Mouse (Mus musculus) ES-E14 (cell line): Measurements from ENCODE around the gene Ddx18. TPM values are rescaled to one million over a fixed set of nuclear protein-coding genes. Genes with fewer than 3 reads are reported as not detected.

Experiments used
- DNase-seq: peaks from one replicate; pipeline ENCODE4 v3.0.0-alpha.2; 2013; ENCODE audit warnings: low read depth, low spot score
- H3K27ac ChIP-seq: 2 replicates; pipeline ENCODE4 v1.5.1; 2012; ENCODE audit warnings: low read depth, mild to moderate bottlenecking, low read length, moderate library complexity, mixed read lengths; ENCODE audit not compliant: poor library complexity, insufficient read depth, severe bottlenecking
- H3K36me3 ChIP-seq: 2 replicates; pipeline ENCODE4 v1.6.1; 2012; ENCODE audit warnings: mild to moderate bottlenecking, low read length, moderate library complexity, mixed read lengths; ENCODE audit not compliant: control insufficient read depth, poor library complexity, insufficient read depth, severe bottlenecking
- H3K4me1 ChIP-seq, 2 experiments: fragments of 150-350 bp in 1 of 2; sonication (generic) in 1 of 2; 2 replicates each; pipeline ENCODE4 v1.6.1; 2012; ENCODE audit warnings: low read length in 2 of 2, mild to moderate bottlenecking in 1 of 2, mixed read lengths in 1 of 2; ENCODE audit not compliant: control insufficient read depth in 2 of 2, insufficient read depth in 2 of 2, poor library complexity in 1 of 2
- H3K4me3 ChIP-seq, 2 experiments: fragments of 150-350 bp in 1 of 2; sonication (generic) in 1 of 2; 2 replicates each; pipeline ENCODE4 v1.5.1; 2012; ENCODE audit warnings: low read length in 2 of 2, low read depth in 1 of 2, mild to moderate bottlenecking in 1 of 2, mixed read lengths in 1 of 2; ENCODE audit not compliant: insufficient read depth in 1 of 2, poor library complexity in 1 of 2, severe bottlenecking in 1 of 2
- H3K9ac ChIP-seq: 2 replicates; pipeline ENCODE4 v1.6.1; 2012; ENCODE audit warnings: low read depth, mild to moderate bottlenecking, low read length, mixed read lengths; ENCODE audit not compliant: poor library complexity, insufficient read depth, severe bottlenecking
- H3K9me3 ChIP-seq: fragments of 150-350 bp; sonication (generic); 2 replicates; pipeline ENCODE4 v1.6.1; 2012; ENCODE audit warnings: low read depth, mild to moderate bottlenecking, low read length; ENCODE audit not compliant: control insufficient read depth, insufficient read depth
- CHD2 ChIP-seq: IDR thresholded peaks from 2 replicates; pipeline ENCODE4 v1.6.1; 2014; ENCODE audit warnings: mild to moderate bottlenecking, low read depth, low read length, inconsistent platforms
- HCFC1 ChIP-seq: IDR thresholded peaks from 2 replicates; pipeline ENCODE4 v1.6.1; 2012; ENCODE audit warnings: low read length, inconsistent platforms, borderline replicate concordance; ENCODE audit not compliant: insufficient read depth
- MAFK ChIP-seq: IDR thresholded peaks from 2 replicates; pipeline ENCODE4 v1.6.1; 2014; ENCODE audit warnings: mild to moderate bottlenecking, low read depth, low read length, inconsistent platforms; ENCODE audit not compliant: insufficient read depth
- ZC3H11A ChIP-seq: IDR thresholded peaks from 2 replicates; pipeline ENCODE4 v1.6.1; 2012; ENCODE audit warnings: low read depth, mild to moderate bottlenecking, inconsistent platforms, low read length, borderline replicate concordance
- ZNF384 ChIP-seq: IDR thresholded peaks from 2 replicates; pipeline ENCODE4 v1.6.1; 2012; ENCODE audit warnings: low read depth, low read length, inconsistent platforms
- in situ Hi-C, 2 experiments: fragments of 600-800 bp; cut with MboI; formaldehyde crosslinking; loops; one replicate each; pipeline ENCODE4 v1.15.1; 2025; ENCODE audit warnings: low sequenced_read_pairs in 2 of 2, inconsistent platforms in 1 of 2; ENCODE audit not compliant: unreplicated experiment in 2 of 2
- total RNA-seq: library from RNA; depleted of rRNA; stranded (reverse); fragments of 300-350 nt; gene quantifications from 2 replicates; pipeline ENCODE4 v1.2.3, GENCODE M21; 2012

Gene Ddx18
- total RNA-seq, 1 experiment = 126 TPM

DNA sequence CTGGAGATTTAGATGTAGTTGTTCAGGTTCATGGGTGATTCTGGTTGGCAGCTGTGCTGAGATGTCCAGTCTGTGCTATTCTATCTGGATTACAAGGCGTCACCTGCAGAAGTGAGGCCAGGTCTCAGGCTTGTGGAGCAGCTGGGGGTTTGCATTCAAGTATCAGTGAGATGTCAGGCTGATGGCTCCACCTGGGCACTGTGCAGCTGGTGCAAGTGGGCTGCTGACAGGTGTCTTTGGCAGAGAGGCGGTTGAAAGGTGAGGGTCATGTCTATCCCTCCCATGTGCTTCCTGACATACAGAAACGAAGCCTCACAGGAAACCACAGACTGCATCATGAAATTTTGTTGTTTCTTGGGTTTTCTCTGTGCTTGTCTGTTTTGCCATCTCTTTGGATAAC, 30.6 kb upstream of the Ddx18 start:
- no peak for TF ChIP-seq MAFK
- TF ChIP-seq HCFC1 = no peak
- TF ChIP-seq ZC3H11A = no peak
- TF ChIP-seq ZNF384 = no peak
- TF ChIP-seq CHD2 = no peak
- H3K27ac ChIP-seq = no peak overlapping the region
- H3K9ac ChIP-seq = no peak overlapping the region
- no peaks in the 10 kb centered on the region for H3K36me3 ChIP-seq
- DNase-seq = no peak
- H3K9me3 ChIP-seq = no peaks in the 10 kb centered on the region
- H3K4me3 ChIP-seq = no peak overlapping the region
- H3K4me1 ChIP-seq = no peaks in the 10 kb centered on the region
- in situ Hi-C loops = no loop called here

DNA sequence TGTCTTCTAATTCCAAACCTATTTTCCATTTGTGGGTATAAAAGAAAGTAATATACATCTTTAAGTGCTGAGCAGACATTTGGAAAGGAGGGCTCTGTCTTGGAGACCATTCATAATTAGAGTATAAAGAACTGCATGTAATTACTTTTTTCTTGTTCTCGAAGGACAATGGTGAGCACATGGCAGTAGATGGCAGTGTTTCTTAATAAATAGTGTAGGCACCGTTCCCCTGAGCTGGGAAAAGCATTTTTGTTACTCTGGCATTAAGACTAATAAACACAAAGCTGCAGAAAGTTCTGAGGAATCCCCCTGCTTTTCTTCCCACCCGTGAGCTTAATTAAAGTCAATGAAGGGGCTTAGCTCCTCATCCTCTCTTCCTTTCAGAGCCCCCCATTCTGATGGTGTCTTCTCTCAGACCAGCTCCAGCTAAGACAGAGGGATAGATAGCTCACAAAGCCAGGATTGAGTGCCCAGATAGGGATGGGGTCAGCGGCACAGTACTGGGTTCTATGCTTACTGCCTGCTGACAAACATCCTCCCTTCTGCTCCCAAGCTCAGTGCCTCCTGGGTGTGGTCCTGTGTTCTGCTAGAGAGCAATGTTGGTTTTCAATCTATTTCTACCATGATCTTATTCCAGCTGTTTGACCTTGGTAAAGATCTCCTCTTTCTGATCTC, 29.3 kb upstream of the Ddx18 start:
- in situ Hi-C loops = no loop called here
- Histone ChIP-seq H3K9me3 (no peaks in the 10 kb centered on the region), H3K9ac (no peak overlapping the region), H3K36me3 (no peaks in the 10 kb centered on the region), H3K4me3 (no peak overlapping the region), H3K27ac (no peak overlapping the region), H3K4me1 (no peaks in the 10 kb centered on the region)
- TF ChIP-seq ZC3H11A = no peak
- no peak for TF ChIP-seq ZNF384
- no peak for TF ChIP-seq HCFC1
- TF ChIP-seq MAFK = no peak
- no peak for TF ChIP-seq CHD2
- no peak for DNase-seq

DNA sequence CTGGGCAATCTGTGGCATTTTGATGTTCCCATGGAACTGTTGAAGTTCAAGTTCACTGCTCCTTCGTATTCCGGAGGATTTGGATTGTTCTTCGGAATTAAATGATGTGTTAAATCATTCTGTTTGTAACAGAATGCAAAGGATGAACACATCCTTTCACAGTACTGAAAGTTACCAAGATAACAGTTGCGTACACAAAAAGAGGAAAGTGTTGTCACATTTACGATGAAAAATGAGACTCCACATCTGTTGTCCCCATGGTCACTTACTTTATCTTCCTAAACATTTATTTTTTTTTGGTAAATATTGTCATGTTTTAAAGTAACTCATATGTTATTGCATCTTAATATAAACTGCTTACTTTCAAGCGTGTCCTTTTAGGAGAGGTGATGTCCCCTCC, 17.0 kb upstream of the Ddx18 start:
- no peak overlapping the region for H3K9ac ChIP-seq
- no peaks in the 10 kb centered on the region for H3K36me3 ChIP-seq
- no peak for TF ChIP-seq CHD2
- no peak for TF ChIP-seq MAFK
- no peak for TF ChIP-seq ZC3H11A
- no peak for TF ChIP-seq ZNF384
- TF ChIP-seq HCFC1 = no peak
- H3K4me3 ChIP-seq = no peak overlapping the region
- H3K27ac ChIP-seq = no peak overlapping the region
- no peaks in the 10 kb centered on the region for H3K9me3 ChIP-seq
- in situ Hi-C loops = no loop called here
- no peaks in the 10 kb centered on the region for H3K4me1 ChIP-seq
- no peak for DNase-seq

DNA sequence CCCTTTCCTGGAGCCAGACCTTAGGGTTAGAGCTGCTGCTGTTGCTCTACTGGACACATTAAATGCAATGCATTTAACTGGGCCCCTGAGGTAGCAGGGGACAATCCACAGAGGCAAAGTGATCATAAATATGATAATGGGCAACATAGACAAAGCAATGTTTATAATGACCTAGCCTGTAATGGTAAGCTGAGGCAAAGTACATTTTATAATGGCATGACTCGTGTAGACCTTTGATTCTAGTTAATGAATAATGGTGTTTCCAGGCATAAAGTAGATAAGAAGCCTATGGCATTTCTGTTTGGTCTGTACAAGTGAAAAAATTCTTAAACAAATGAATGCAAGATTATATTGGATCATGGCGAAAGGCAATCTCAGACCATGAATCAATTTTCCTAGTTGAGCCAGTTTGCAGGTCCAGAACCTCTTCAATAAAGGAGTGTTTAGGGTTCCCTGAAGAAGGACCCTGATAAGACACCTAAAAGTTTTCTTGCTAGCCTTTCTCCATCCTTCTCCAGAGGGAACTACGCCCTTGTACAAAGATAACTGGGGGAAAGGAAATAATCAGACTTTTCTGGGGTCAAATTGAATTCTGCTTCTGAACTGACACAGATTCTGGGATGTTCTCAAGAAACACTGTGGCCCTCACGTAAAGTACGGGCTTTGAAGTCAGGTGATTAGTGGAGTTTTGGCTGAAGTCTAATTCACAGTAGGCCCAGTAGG, 13.5 kb upstream of the Ddx18 start:
- no peak overlapping the region for H3K9ac ChIP-seq
- no peaks in the 10 kb centered on the region for H3K4me1 ChIP-seq
- H3K27ac ChIP-seq = no peak overlapping the region
- in situ Hi-C loops = no loop called here
- no peak for DNase-seq
- H3K36me3 ChIP-seq = no peaks in the 10 kb centered on the region
- no peak overlapping the region for H3K4me3 ChIP-seq
- TF ChIP-seq HCFC1 = no peak
- TF ChIP-seq ZC3H11A = no peak
- TF ChIP-seq CHD2 = no peak
- no peak for TF ChIP-seq MAFK
- no peak for TF ChIP-seq ZNF384
- no peaks in the 10 kb centered on the region for H3K9me3 ChIP-seq

DNA sequence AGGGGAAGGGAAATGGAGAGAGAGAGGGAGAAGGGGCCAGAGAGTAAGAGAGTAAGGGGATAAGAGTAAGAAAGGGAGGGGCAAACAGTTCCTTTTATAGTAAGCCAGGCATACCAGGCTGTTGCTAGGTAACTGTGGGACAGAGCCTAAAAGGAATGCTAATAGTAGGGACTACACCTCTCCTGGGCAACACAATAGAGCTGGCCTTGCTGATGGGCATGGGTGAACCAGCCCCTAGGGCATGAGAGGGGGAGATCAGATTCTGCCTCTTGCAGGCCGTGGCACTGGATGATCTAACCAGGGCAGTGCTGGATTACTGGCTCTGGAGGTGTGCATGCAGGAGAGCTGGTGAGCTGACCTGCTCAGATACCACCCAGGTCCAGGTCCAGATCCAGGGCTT, 9.7 kb upstream of the Ddx18 start:
- H3K9me3 ChIP-seq = no peaks in the 10 kb centered on the region
- no peak overlapping the region for H3K27ac ChIP-seq
- in situ Hi-C loops = no loop called here
- no peak overlapping the region for H3K9ac ChIP-seq
- H3K4me3 ChIP-seq = no peak overlapping the region
- TF ChIP-seq MAFK (no peak), ZNF384 (no peak)
- no peaks in the 10 kb centered on the region for H3K36me3 ChIP-seq
- H3K4me1 ChIP-seq = no peaks in the 10 kb centered on the region
- peak; percentile 9 for DNase-seq
